Mouse (Mus musculus): ENCODE results near the gene Per1.

- TF ChIP-seq CTCF (IDR thresholded peaks at IDR 0.05; ENCODE audit: low read depth, low read length), result no peak
- TF ChIP-seq GATA1 (IDR thresholded peaks at IDR 0.05; ENCODE audit: borderline replicate concordance, low read length), result no peak
- TF ChIP-seq POLR2AphosphoS5 (IDR thresholded peaks at IDR 0.05; ENCODE audit: insufficient replicate concordance, low read depth, low read length), result peak; percentile 14; the same call in 1 of the 2 replicates
These were observed 20.9 kb upstream of the Per1 start for GRCm38 (mm10) chr11:69073951-69074775.
